Mouse (Mus musculus): ENCODE results near the gene Gfpt1. TPM values are rescaled to one million over a fixed set of nuclear protein-coding genes. Genes with fewer than 3 reads are reported as not detected.

Gene Gfpt1
- total RNA-seq, 2 experiments from 2014 or later, result 53.1 to 57.6 TPM

- no peak for DNase-seq (ENCODE audit: low spot score in 2 of 2)
These were observed 88.4 kb downstream of the Gfpt1 start for GRCm38 (mm10) chr6:87131078-87131477.

GRCm38 (mm10) chr6:87133520-87133919 lies 90.9 kb downstream of the Gfpt1 start:
- no peak for DNase-seq (ENCODE audit: low spot score in 2 of 2)

- peak in 1 of 2 experiments; percentile 17 for DNase-seq (ENCODE audit: low spot score in 2 of 2)
These were observed 91.4 kb downstream of the Gfpt1 start for GRCm38 (mm10) chr6:87133966-87134546.

DNA sequence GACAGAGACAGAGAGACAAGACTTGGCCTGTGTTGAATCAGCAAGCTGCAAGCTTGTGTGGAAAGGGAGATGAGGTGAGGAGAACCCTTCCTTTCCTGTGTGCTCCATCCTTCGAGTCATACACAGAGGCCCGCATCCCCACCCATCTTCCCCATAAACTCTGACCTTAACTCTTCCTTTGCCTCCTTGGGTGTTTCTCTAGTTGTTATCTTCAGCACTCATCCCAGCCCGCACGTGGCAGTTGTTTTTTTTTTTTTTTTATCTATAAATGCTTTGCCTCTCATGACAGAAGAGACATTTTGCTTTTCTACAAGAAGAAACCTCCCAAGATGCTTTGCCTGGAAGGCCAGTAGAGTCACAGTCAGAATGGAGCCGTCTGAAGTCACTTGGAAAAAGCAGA lies 95.8 kb downstream of the Gfpt1 start:
- no peak for DNase-seq (ENCODE audit: low spot score in 2 of 2)

DNA sequence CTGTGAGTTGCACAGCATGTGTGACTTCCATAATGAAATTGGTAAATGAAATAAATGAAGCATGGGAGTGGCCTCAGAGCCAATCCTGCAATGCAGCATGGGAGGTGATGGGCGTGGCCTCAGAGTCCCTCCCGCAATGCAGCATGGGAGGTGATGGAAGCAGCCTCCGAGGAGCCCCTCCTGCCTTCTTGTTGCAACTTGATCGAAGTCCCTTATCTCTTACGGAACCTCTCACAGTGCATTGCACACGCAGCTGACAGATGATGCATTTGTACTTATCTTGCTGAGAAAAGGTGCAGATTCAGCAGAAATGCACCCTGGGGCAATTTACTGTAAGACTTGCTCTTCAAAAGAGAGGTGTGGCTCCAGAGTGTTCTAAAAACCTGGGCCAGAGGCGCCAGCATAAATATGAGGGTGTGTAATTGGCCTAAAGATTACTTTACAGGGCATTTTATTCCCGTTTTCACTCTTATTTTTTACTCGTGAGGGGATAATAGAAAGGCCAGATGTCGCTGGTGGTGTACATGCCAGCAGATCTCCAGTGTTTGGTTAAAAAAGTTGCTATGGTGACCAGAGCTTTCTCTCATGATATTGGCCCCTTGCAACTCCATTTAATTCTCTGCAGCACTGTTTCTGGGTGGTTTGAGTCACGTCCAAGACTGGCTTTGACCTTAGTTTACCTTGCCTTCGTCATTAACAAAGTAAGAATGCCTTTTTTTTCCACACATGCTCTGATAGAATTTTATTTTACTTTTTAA lies 97.3 kb downstream of the Gfpt1 start:
- no peak for DNase-seq (ENCODE audit: low spot score in 2 of 2)

Other genes with a start within 250 kb of the Gfpt1 start
- gene Anxa4, start 249.3 kb upstream of the Gfpt1 start, total RNA-seq (2021), result 10 to 100 TPM in 1 of 2 experiments, 1 to 10 TPM in 1; 9.6 to 10.2 TPM
- 100 to 1,000 TPM; 406 to 417 TPM for gene Aak1, start 193.3 kb upstream of the Gfpt1 start, total RNA-seq (2021)
- gene Nfu1, start 33.6 kb upstream of the Gfpt1 start, total RNA-seq (2021), result 10 to 100 TPM; 56.8 to 63.7 TPM
- gene D6Ertd527e, start 61.9 kb downstream of the Gfpt1 start, total RNA-seq (2021), result not detected